ENCODE assay signal across 8 mouse cellular contexts in genomic region chr11:94991641-94992479, GRCm38 (mm10). TPM values are rescaled to one million over a fixed set of nuclear protein-coding genes. Genes with fewer than 3 reads are reported as not detected.
A peak's percentile ranks its signal among the peaks of the same experiment; 100 is the strongest.
DNase-seq lines count a peak whose midpoint lies in the region; ATAC-seq and TF ChIP-seq lines count a peak whose summit lies in the region.

No protein-coding gene starts in this region.

- H3K36me3 ChIP-seq in hindbrain, embryonic 15.5 days = peaks cover 6% of the 10 kb centered on the region
- H3K36me3 ChIP-seq in liver, embryonic 16.5 days (ENCODE audit: control insufficient read depth, insufficient read depth) = no peaks in the 10 kb centered on the region; the same call in 1 of the 2 replicates
- peaks cover 11% of the 10 kb centered on the region for H3K36me3 ChIP-seq in neural tube, embryonic 13.5 days

- H3K4me2 ChIP-seq in hindbrain, embryonic 15.5 days = peak overlapping the region; percentile 96
- H3K4me2 ChIP-seq in liver, embryonic 16.5 days (ENCODE audit: low read depth, low read length) = peak overlapping the region; percentile 97
- peak overlapping the region; percentile 99 for H3K4me2 ChIP-seq in neural tube, embryonic 13.5 days

- H3K9me3 ChIP-seq in hindbrain, embryonic 15.5 days = no peaks in the 10 kb centered on the region
- no peaks in the 10 kb centered on the region for H3K9me3 ChIP-seq in liver, embryonic 16.5 days (replicated peaks; ENCODE audit: control insufficient read depth, low read length)
- H3K9me3 ChIP-seq in neural tube, embryonic 13.5 days = no peaks in the 10 kb centered on the region

- H3K27me3 ChIP-seq in hindbrain, embryonic 15.5 days = no peaks in the 10 kb centered on the region
- H3K27me3 ChIP-seq in liver, embryonic 16.5 days (ENCODE audit: control insufficient read depth, insufficient read depth, low read depth, low read length) = no peaks in the 10 kb centered on the region
- H3K27me3 ChIP-seq in neural tube, embryonic 13.5 days = no peaks in the 10 kb centered on the region

- TF ChIP-seq POLR2A in embryonic fibroblast, embryonic 13.5 days (IDR thresholded peaks at IDR 0.05; ENCODE audit: low read depth, low read length) = no peak

- H3K9ac ChIP-seq in hindbrain, embryonic 15.5 days = peak overlapping the region; percentile 90
- H3K9ac ChIP-seq in liver, embryonic 16.5 days (ENCODE audit: low read depth, low read length) = peak overlapping the region; percentile 87
- peak overlapping the region; percentile 99 for H3K9ac ChIP-seq in neural tube, embryonic 13.5 days

- peaks cover 11% of the 10 kb centered on the region for H3K4me1 ChIP-seq in embryonic fibroblast, embryonic 13.5 days (ENCODE audit: control insufficient read depth, insufficient read depth, low read length)
- H3K4me1 ChIP-seq in hindbrain, embryonic 15.5 days (replicated peaks) = peaks cover 77% of the 10 kb centered on the region
- peaks cover 87% of the 10 kb centered on the region for H3K4me1 ChIP-seq in liver, embryonic 16.5 days (ENCODE audit: control insufficient read depth, low read depth, low read length)
- peaks cover 85% of the 10 kb centered on the region for H3K4me1 ChIP-seq in neural tube, embryonic 13.5 days (replicated peaks)

- WGBS in hindbrain, embryonic 15.5 days = under 1% methylated on average over 96 of the region's 99 CpGs
- WGBS in liver, embryonic 16.5 days (ENCODE audit: insufficient replicate concordance) = under 1% methylated on average over 91 of the region's 99 CpGs
- under 1% methylated on average over 99 of the region's 99 CpGs for WGBS in neural tube, embryonic 13.5 days

- ATAC-seq in hindbrain, embryonic 15.5 days (ENCODE audit: low FRiP score, low read depth) = no peak
- ATAC-seq in liver, embryonic 16.5 days (ENCODE audit: low read depth) = peak; percentile 15
- ATAC-seq in neural tube, embryonic 13.5 days (ENCODE audit: low read depth) = no peak

- H3K4me3 ChIP-seq in embryonic fibroblast, embryonic 13.5 days (ENCODE audit: insufficient read depth, low read length) = peak overlapping the region; percentile 67
- peak overlapping the region; percentile 93 for H3K4me3 ChIP-seq in hindbrain, embryonic 15.5 days
- H3K4me3 ChIP-seq in liver, embryonic 16.5 days (ENCODE audit: low read depth, low read length) = peak overlapping the region; percentile 84
- H3K4me3 ChIP-seq in neural tube, embryonic 13.5 days = peak overlapping the region; percentile 97

- DNase-seq in gastrocnemius, postnatal 10 days = peak; percentile 61
- no peak for DNase-seq in gastrocnemius, postnatal 25 days
- DNase-seq in T-cell, adult 2 months (ENCODE audit: low spot score) = peak; percentile 41
- no peak for DNase-seq in frontal cortex, adult 2 months (ENCODE audit: extremely low spot score in 1 of 2, low spot score in 1 of 2)

- TF ChIP-seq CTCF in embryonic fibroblast, embryonic 13.5 days (IDR thresholded peaks at IDR 0.05; ENCODE audit: borderline replicate concordance, insufficient read depth, low read length) = no peak

- peak overlapping the region; percentile 17 for H3K27ac ChIP-seq in embryonic fibroblast, embryonic 13.5 days (ENCODE audit: insufficient read depth, low read length)
- peak overlapping the region; percentile 95 for H3K27ac ChIP-seq in hindbrain, embryonic 15.5 days (replicated peaks)
- H3K27ac ChIP-seq in liver, embryonic 16.5 days (ENCODE audit: low read length) = peak overlapping the region; percentile 77
- peak overlapping the region; percentile 97 for H3K27ac ChIP-seq in neural tube, embryonic 13.5 days (replicated peaks)

RNA-seq across cellular contexts. Expression of gene Ppp1r9b, which starts 1.0 kb away (rescaled TPM):
- 10 to 100 TPM; 46.8 to 54.9 TPM for total RNA-seq in gastrocnemius, postnatal 10 days (2021)
- 10 to 100 TPM; 21.8 to 30.0 TPM for total RNA-seq in gastrocnemius, postnatal 25 days (2021)
- polyA plus RNA-seq in embryonic fibroblast, embryonic 13.5 days (2011; ENCODE audit: insufficient read length, low read depth, missing spikeins) = 44.3 and 61.7 TPM in 2 replicates
- polyA plus RNA-seq in hindbrain, embryonic 15.5 days (2015; fragmentation: Nextera tagmentation; extraction: Ambion mirVana) = 20.7 and 21.4 TPM in 2 replicates
- 7.1 and 7.6 TPM in 2 replicates for polyA plus RNA-seq in liver, embryonic 16.5 days (2015; fragmentation: Nextera tagmentation; extraction: Ambion mirVana)
- polyA plus RNA-seq in neural tube, embryonic 13.5 days (2015; fragmentation: Nextera tagmentation; extraction: Ambion mirVana) = 18.0 and 19.3 TPM in 2 replicates
- 296 and 312 TPM in 2 replicates for polyA plus RNA-seq in frontal cortex, adult 2 months (2012; rRNA removed)

RNA-seq across cellular contexts. Expression of gene Sgca, which starts 15.7 kb away (rescaled TPM):
- 100 to 1,000 TPM; 185 to 194 TPM for total RNA-seq in gastrocnemius, postnatal 10 days (2021)
- total RNA-seq in gastrocnemius, postnatal 25 days (2021) = 100 to 1,000 TPM; 255 to 276 TPM
- polyA plus RNA-seq in embryonic fibroblast, embryonic 13.5 days (2011; ENCODE audit: insufficient read length, low read depth, missing spikeins) = not detected in 2 replicates
- polyA plus RNA-seq in hindbrain, embryonic 15.5 days (2015; fragmentation: Nextera tagmentation; extraction: Ambion mirVana) = 0.19 TPM in 1 of 2 replicates, not detected in the other
- 0.86 and 0.96 TPM in 2 replicates for polyA plus RNA-seq in liver, embryonic 16.5 days (2015; fragmentation: Nextera tagmentation; extraction: Ambion mirVana)
- polyA plus RNA-seq in neural tube, embryonic 13.5 days (2015; fragmentation: Nextera tagmentation; extraction: Ambion mirVana) = 1.8 TPM in 1 of 2 replicates, not detected in the other
- polyA plus RNA-seq in frontal cortex, adult 2 months (2012; rRNA removed) = 1.1 and 1.4 TPM in 2 replicates

RNA-seq across cellular contexts. Expression of gene Samd14, which starts 17.8 kb away (rescaled TPM):
- total RNA-seq in gastrocnemius, postnatal 10 days (2021) = 1 to 10 TPM; 3.5 to 6.1 TPM
- under 1 TPM; 0.61 to 0.80 TPM for total RNA-seq in gastrocnemius, postnatal 25 days (2021)
- 11.6 and 14.2 TPM in 2 replicates for polyA plus RNA-seq in embryonic fibroblast, embryonic 13.5 days (2011; ENCODE audit: insufficient read length, low read depth, missing spikeins)
- polyA plus RNA-seq in hindbrain, embryonic 15.5 days (2015; fragmentation: Nextera tagmentation; extraction: Ambion mirVana) = 146 and 176 TPM in 2 replicates
- polyA plus RNA-seq in liver, embryonic 16.5 days (2015; fragmentation: Nextera tagmentation; extraction: Ambion mirVana) = 27.2 and 34.7 TPM in 2 replicates
- polyA plus RNA-seq in neural tube, embryonic 13.5 days (2015; fragmentation: Nextera tagmentation; extraction: Ambion mirVana) = 133 and 151 TPM in 2 replicates
- 27.5 and 28.1 TPM in 2 replicates for polyA plus RNA-seq in frontal cortex, adult 2 months (2012; rRNA removed)

RNA-seq across cellular contexts. Expression of gene Hils1, which starts 24.5 kb away (rescaled TPM):
- not detected for total RNA-seq in gastrocnemius, postnatal 10 days (2021)
- not detected for total RNA-seq in gastrocnemius, postnatal 25 days (2021)
- polyA plus RNA-seq in embryonic fibroblast, embryonic 13.5 days (2011; ENCODE audit: insufficient read length, low read depth, missing spikeins) = not detected in 2 replicates
- not detected in 2 replicates for polyA plus RNA-seq in hindbrain, embryonic 15.5 days (2015; fragmentation: Nextera tagmentation; extraction: Ambion mirVana)
- not detected in 2 replicates for polyA plus RNA-seq in liver, embryonic 16.5 days (2015; fragmentation: Nextera tagmentation; extraction: Ambion mirVana)
- polyA plus RNA-seq in neural tube, embryonic 13.5 days (2015; fragmentation: Nextera tagmentation; extraction: Ambion mirVana) = not detected in 2 replicates
- polyA plus RNA-seq in frontal cortex, adult 2 months (2012; rRNA removed) = not detected in 2 replicates

RNA-seq across cellular contexts. Expression of gene Pdk2, which starts 49.3 kb away (rescaled TPM):
- total RNA-seq in gastrocnemius, postnatal 10 days (2021) = 100 to 1,000 TPM; 345 to 347 TPM
- 100 to 1,000 TPM; 351 to 396 TPM for total RNA-seq in gastrocnemius, postnatal 25 days (2021)
- 8.6 and 10.0 TPM in 2 replicates for polyA plus RNA-seq in embryonic fibroblast, embryonic 13.5 days (2011; ENCODE audit: insufficient read length, low read depth, missing spikeins)
- polyA plus RNA-seq in hindbrain, embryonic 15.5 days (2015; fragmentation: Nextera tagmentation; extraction: Ambion mirVana) = 26.2 and 33.4 TPM in 2 replicates
- polyA plus RNA-seq in liver, embryonic 16.5 days (2015; fragmentation: Nextera tagmentation; extraction: Ambion mirVana) = 10.7 and 13.9 TPM in 2 replicates
- 26.2 and 27.6 TPM in 2 replicates for polyA plus RNA-seq in neural tube, embryonic 13.5 days (2015; fragmentation: Nextera tagmentation; extraction: Ambion mirVana)
- 88.7 and 97.3 TPM in 2 replicates for polyA plus RNA-seq in frontal cortex, adult 2 months (2012; rRNA removed)

Comparison
In these comparisons a context has a peak if more than half of its experiments do, and no peak if none do; other contexts are left out.
1. DNase-seq: peak in gastrocnemius, postnatal 10 days (single experiment) and T-cell, adult 2 months (single experiment); none in gastrocnemius, postnatal 25 days (single experiment) and frontal cortex, adult 2 months (0 of 2).
2. H3K27ac ChIP-seq: peak in every context shown above with its lines; median percentile 97 in neural tube, embryonic 13.5 days; 95 in hindbrain, embryonic 15.5 days; 77 in liver, embryonic 16.5 days; 17 in embryonic fibroblast, embryonic 13.5 days.
3. Peak in every context shown above with its lines, with median percentiles within 50 percentile points of each other: H3K4me3 ChIP-seq, H3K4me2 ChIP-seq and H3K9ac ChIP-seq.